Mouse (Mus musculus) C2C12 (cell line): ENCODE data around the gene Zbed3.

Experiments
- CTCF ChIP-seq: IDR thresholded peaks from one replicate; pipeline ENCODE4 v1.5.1; 2011; ENCODE audit not compliant: control insufficient read depth, insufficient read depth, insufficient read length
- FOSL1 ChIP-seq: IDR thresholded peaks from one replicate; pipeline ENCODE4 v1.8.0; 2011; ENCODE audit warnings: mild to moderate bottlenecking, low read length; ENCODE audit not compliant: poor library complexity, insufficient read depth, severe bottlenecking
- MAX ChIP-seq: IDR thresholded peaks from one replicate; pipeline ENCODE4 v1.6.1; 2011; ENCODE audit warnings: mild to moderate bottlenecking, control low read depth

GRCm38 (mm10) chr13:95330507-95330906 lies 7.1 kb downstream of the Zbed3 start:
- TF ChIP-seq CTCF (no peak), FOSL1 (no peak), MAX (no peak)
